Mouse (Mus musculus): ENCODE measurements around the gene Acaca. TPM values are rescaled to one million over a fixed set of nuclear protein-coding genes. Genes with fewer than 3 reads are reported as not detected.
A peak's percentile ranks its signal among the peaks of the same experiment; 100 is the strongest.
"Not testable (repeated sequence)": the region's sequence is repeated elsewhere in the genome, so short reads cannot be mapped to it uniquely, and the experiment has no call there.

The Acaca gene
- polyA plus RNA-seq, 1 experiment from 2014 or later: 32.6 TPM

GRCm38 (mm10) chr11:84327086-84327485 is 197.6 kb downstream of the Acaca start:
- Histone ChIP-seq H3K4me1 (ENCODE audit: control insufficient read depth, insufficient read depth, low read length) (no peaks in the 10 kb centered on the region), H3K36me3 (ENCODE audit: control insufficient read depth, insufficient read depth, low read length) (no peaks in the 10 kb centered on the region), H3K27ac (ENCODE audit: low read depth, low read length) (no peak overlapping the region), H3K27me3 (ENCODE audit: control insufficient read depth, insufficient read depth, low read length) (no peaks in the 10 kb centered on the region), H3K9me3 (ENCODE audit: control insufficient read depth, low read length) (no peaks in the 10 kb centered on the region), H3K4me2 (no peak overlapping the region), H3K9ac (ENCODE audit: low read length) (no peak overlapping the region), H3K4me3 (ENCODE audit: low read depth, low read length) (no peak overlapping the region)
- no peak for ATAC-seq (ENCODE audit: low FRiP score)
- DNase-seq (ENCODE audit: low spot score, missing footprints): no peak
- WGBS: 84% methylated on average over 4 of the region's 4 CpGs

- Histone ChIP-seq H3K9me3 (ENCODE audit: control insufficient read depth, low read length) (no peaks in the 10 kb centered on the region), H3K4me2 (no peak overlapping the region), H3K27ac (ENCODE audit: low read depth, low read length) (no peak overlapping the region), H3K4me1 (ENCODE audit: control insufficient read depth, insufficient read depth, low read length) (no peaks in the 10 kb centered on the region), H3K9ac (ENCODE audit: low read length) (no peak overlapping the region), H3K36me3 (ENCODE audit: control insufficient read depth, insufficient read depth, low read length) (no peaks in the 10 kb centered on the region), H3K4me3 (ENCODE audit: low read depth, low read length) (no peak overlapping the region), H3K27me3 (ENCODE audit: control insufficient read depth, insufficient read depth, low read length) (no peaks in the 10 kb centered on the region)
- ATAC-seq (ENCODE audit: low FRiP score): no peak
- no peak for DNase-seq (ENCODE audit: low spot score, missing footprints)
These were observed 202.9 kb downstream of the Acaca start for GRCm38 (mm10) chr11:84332384-84332783.

- no peaks in the 10 kb centered on the region for H3K27me3 ChIP-seq (ENCODE audit: control insufficient read depth, insufficient read depth, low read length)
- ATAC-seq (ENCODE audit: low FRiP score): no peak
- H3K9me3 ChIP-seq (ENCODE audit: control insufficient read depth, low read length): no peaks in the 10 kb centered on the region
These were observed 203.4 kb downstream of the Acaca start for GRCm38 (mm10) chr11:84332860-84333259.

DNA sequence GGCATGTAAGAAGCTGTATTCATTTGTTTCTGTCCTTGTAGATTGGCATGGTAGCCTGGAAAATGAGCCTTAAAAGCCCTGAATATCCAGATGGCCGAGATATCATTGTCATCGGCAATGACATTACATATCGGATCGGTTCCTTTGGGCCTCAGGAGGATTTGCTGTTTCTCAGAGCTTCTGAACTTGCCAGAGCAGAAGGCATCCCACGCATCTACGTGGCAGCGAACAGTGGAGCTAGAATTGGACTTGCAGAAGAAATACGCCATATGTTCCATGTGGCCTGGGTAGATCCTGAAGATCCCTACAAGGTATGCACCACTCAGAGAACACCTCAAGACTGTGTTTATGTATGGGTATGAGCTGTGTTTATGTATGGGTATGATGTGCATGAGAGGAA is 208.8 kb downstream of the Acaca start:
- not testable (repeated sequence) for H3K4me2 ChIP-seq; H3K4me1 ChIP-seq (ENCODE audit: control insufficient read depth, insufficient read depth, low read length); H3K27me3 ChIP-seq (ENCODE audit: control insufficient read depth, insufficient read depth, low read length); DNase-seq (ENCODE audit: low spot score, missing footprints); H3K36me3 ChIP-seq (ENCODE audit: control insufficient read depth, insufficient read depth, low read length); H3K4me3 ChIP-seq (ENCODE audit: low read depth, low read length); H3K27ac ChIP-seq (ENCODE audit: low read depth, low read length); H3K9me3 ChIP-seq (ENCODE audit: control insufficient read depth, low read length); ATAC-seq (ENCODE audit: low FRiP score); H3K9ac ChIP-seq (ENCODE audit: low read length)
- WGBS: 94% methylated on average over 5 of the region's 8 CpGs

More at GRCm38 (mm10) chr11:84332860-84333259, 203.4 kb downstream of the Acaca start:
- Histone ChIP-seq H3K4me2 (no peak overlapping the region), H3K4me3 (ENCODE audit: low read depth, low read length) (no peak overlapping the region), H3K9ac (ENCODE audit: low read length) (no peak overlapping the region), H3K4me1 (ENCODE audit: control insufficient read depth, insufficient read depth, low read length) (no peaks in the 10 kb centered on the region), H3K27ac (ENCODE audit: low read depth, low read length) (no peak overlapping the region), H3K36me3 (ENCODE audit: control insufficient read depth, insufficient read depth, low read length) (no peaks in the 10 kb centered on the region)
- DNase-seq (ENCODE audit: low spot score, missing footprints): no peak
- 85% methylated on average over 3 of the region's 3 CpGs for WGBS

- Histone ChIP-seq H3K9ac (ENCODE audit: low read length) (no peak overlapping the region), H3K4me1 (ENCODE audit: control insufficient read depth, insufficient read depth, low read length) (no peaks in the 10 kb centered on the region), H3K27ac (ENCODE audit: low read depth, low read length) (no peak overlapping the region), H3K4me2 (no peak overlapping the region), H3K9me3 (ENCODE audit: control insufficient read depth, low read length) (no peaks in the 10 kb centered on the region), H3K36me3 (ENCODE audit: control insufficient read depth, insufficient read depth, low read length) (no peaks in the 10 kb centered on the region), H3K4me3 (ENCODE audit: low read depth, low read length) (no peak overlapping the region), H3K27me3 (ENCODE audit: control insufficient read depth, insufficient read depth, low read length) (no peaks in the 10 kb centered on the region)
- WGBS: 92% methylated on average over 2 of the region's 2 CpGs
- DNase-seq (ENCODE audit: low spot score, missing footprints) (no peak), ATAC-seq (ENCODE audit: low FRiP score) (no peak)
These were observed 211.2 kb downstream of the Acaca start for GRCm38 (mm10) chr11:84340630-84341029.

- Histone ChIP-seq H3K27ac (ENCODE audit: low read depth, low read length) (no peak overlapping the region), H3K4me2 (no peak overlapping the region), H3K4me1 (ENCODE audit: control insufficient read depth, insufficient read depth, low read length) (peaks cover 10% of the 10 kb centered on the region), H3K9ac (ENCODE audit: low read length) (no peak overlapping the region), H3K27me3 (ENCODE audit: control insufficient read depth, insufficient read depth, low read length) (no peaks in the 10 kb centered on the region), H3K4me3 (ENCODE audit: low read depth, low read length) (no peak overlapping the region), H3K9me3 (ENCODE audit: control insufficient read depth, low read length) (no peaks in the 10 kb centered on the region), H3K36me3 (ENCODE audit: control insufficient read depth, insufficient read depth, low read length) (no peaks in the 10 kb centered on the region)
- ATAC-seq (ENCODE audit: low FRiP score) (no peak), DNase-seq (ENCODE audit: low spot score, missing footprints) (no peak)
- 86% methylated on average over 6 of the region's 6 CpGs for WGBS
These were observed 215.2 kb downstream of the Acaca start for GRCm38 (mm10) chr11:84344522-84345236.

DNA sequence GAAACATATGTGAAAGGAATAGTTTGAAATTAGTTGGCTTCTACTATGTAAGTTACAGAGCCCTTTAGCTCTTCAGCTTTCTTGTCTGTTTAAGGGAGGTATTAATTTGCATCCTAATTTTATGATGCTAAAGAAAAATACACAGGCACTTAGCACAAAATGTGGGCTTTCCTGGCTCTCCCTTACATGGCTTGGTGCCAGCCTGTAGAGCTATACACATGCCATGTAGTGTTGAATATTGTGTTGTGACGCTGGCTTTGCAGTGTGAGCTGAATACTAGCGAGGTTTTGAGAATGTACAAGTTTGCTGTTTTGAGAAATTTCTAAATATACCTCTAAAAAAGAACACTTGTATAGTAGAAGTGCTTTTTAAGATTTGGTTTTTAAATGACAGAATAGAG is 218.3 kb downstream of the Acaca start:
- WGBS: 91% methylated on average over 2 of the region's 2 CpGs
- ATAC-seq (ENCODE audit: low FRiP score): no peak
- DNase-seq (ENCODE audit: low spot score, missing footprints): no peak
- no peaks in the 10 kb centered on the region for H3K9me3 ChIP-seq (ENCODE audit: control insufficient read depth, low read length)
- H3K4me2 ChIP-seq: no peak overlapping the region
- H3K9ac ChIP-seq (ENCODE audit: low read length): no peak overlapping the region
- no peak overlapping the region for H3K4me3 ChIP-seq (ENCODE audit: low read depth, low read length)
- H3K4me1 ChIP-seq (ENCODE audit: control insufficient read depth, insufficient read depth, low read length): peaks cover 18% of the 10 kb centered on the region
- no peak overlapping the region for H3K27ac ChIP-seq (ENCODE audit: low read depth, low read length)
- H3K27me3 ChIP-seq (ENCODE audit: control insufficient read depth, insufficient read depth, low read length): no peaks in the 10 kb centered on the region
- H3K36me3 ChIP-seq (ENCODE audit: control insufficient read depth, insufficient read depth, low read length): no peaks in the 10 kb centered on the region

DNA sequence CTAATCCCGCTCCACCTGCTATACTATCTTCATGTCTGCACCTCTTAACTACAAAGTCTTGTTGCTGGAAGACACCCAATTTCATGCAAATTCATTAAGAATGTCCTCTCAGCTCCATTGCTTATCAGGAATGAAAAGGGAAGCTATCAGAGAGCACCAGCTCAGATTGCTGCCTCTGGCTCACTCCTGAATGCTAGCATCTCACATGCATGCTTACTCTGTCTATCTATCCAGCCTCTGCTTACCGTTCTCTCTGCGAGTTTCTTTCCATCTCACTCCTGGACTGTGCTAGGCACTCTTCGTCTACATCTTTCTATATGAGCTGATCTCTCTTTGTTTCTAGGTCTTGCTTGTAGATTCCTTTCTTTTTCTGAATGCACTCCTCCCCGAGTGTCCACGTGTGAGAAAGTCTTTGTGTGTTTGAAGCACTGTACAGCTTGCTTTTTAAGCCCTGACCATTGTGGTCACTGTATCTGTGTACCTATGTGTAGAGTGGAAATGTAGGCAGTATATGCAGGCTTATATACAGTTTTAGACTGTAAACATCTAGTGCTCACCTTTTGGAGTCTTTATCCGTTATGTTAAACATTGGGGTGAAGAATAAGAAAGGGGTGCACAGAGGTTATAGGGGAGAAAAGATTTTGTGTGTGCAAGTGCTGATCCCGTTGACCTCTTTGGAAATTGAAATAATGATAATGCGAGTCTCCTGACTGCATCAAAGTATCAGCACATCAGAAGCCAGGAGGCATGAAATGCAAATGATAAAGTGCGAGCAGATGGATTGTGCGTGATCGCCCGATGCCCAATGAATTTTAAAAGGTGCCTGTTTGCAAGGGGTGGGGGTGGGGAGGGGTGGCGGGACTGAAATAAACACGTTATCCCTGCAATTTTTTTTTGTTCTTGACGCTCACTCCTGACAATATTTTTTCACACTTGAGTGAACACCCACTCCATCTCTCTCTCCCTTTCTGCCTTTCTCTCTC is 219.7 kb downstream of the Acaca start:
- peak overlapping the region; percentile 27; the same call in 1 of the 2 replicates for H3K9ac ChIP-seq (ENCODE audit: low read length)
- peak overlapping the region; percentile 87 for H3K27ac ChIP-seq (ENCODE audit: low read depth, low read length)
- H3K4me2 ChIP-seq: no peak overlapping the region; the same call in 1 of the 2 replicates
- ATAC-seq (ENCODE audit: low FRiP score): peak; percentile 30; the same call in 1 of the 2 replicates
- H3K4me1 ChIP-seq (ENCODE audit: control insufficient read depth, insufficient read depth, low read length): peaks cover 18% of the 10 kb centered on the region
- H3K36me3 ChIP-seq (ENCODE audit: control insufficient read depth, insufficient read depth, low read length): no peaks in the 10 kb centered on the region
- DNase-seq (ENCODE audit: low spot score, missing footprints): no peak
- no peaks in the 10 kb centered on the region for H3K27me3 ChIP-seq (ENCODE audit: control insufficient read depth, insufficient read depth, low read length)
- no peaks in the 10 kb centered on the region for H3K9me3 ChIP-seq (ENCODE audit: control insufficient read depth, low read length)
- WGBS: 58% methylated on average over 16 of the region's 16 CpGs
- no peak overlapping the region for H3K4me3 ChIP-seq (ENCODE audit: low read depth, low read length)

- Histone ChIP-seq H3K27me3 (ENCODE audit: control insufficient read depth, insufficient read depth, low read length) (no peaks in the 10 kb centered on the region), H3K4me3 (ENCODE audit: low read depth, low read length) (no peak overlapping the region), H3K9ac (ENCODE audit: low read length) (no peak overlapping the region), H3K27ac (ENCODE audit: low read depth, low read length) (no peak overlapping the region; the same call in 1 of the 2 replicates), H3K36me3 (ENCODE audit: control insufficient read depth, insufficient read depth, low read length) (no peaks in the 10 kb centered on the region), H3K4me1 (ENCODE audit: control insufficient read depth, insufficient read depth, low read length) (peaks cover 18% of the 10 kb centered on the region), H3K9me3 (ENCODE audit: control insufficient read depth, low read length) (no peaks in the 10 kb centered on the region), H3K4me2 (no peak overlapping the region)
- ATAC-seq (ENCODE audit: low FRiP score) (no peak), DNase-seq (ENCODE audit: low spot score, missing footprints) (no peak)
- WGBS: 100% methylated on average over 1 of the region's 1 CpGs
These were observed 221.7 kb downstream of the Acaca start for GRCm38 (mm10) chr11:84351150-84351549.
